Comparison of ENCODE assay signal across 25 mouse cellular contexts in the genomic region with DNA sequence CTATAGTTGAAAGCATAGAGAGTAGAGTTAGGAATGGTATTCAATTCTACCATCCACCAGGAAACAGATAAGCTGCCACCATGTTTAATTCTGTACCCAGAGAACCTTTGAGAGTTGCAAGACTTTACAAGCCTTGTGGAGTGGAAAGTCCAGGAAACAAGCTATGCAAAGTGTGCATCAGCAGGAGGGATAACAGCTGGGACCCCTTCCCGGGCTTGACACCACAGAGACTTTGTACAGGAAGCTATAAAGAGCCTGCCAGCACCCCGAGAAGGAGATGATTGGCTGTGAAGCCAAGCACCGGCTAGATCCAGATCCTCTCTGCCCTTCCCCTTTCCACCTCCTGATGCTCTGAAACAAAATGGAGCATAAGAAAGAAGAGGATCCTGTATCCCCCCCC.
"Had no signal": no experiment of that assay in that cellular context is flagged by ENCODE, and none has a peak within 500 bp of the region (broad histone marks: within the 10 kb centered on the region; RNA-seq: fewer than 3 reads in every experiment).

No protein-coding gene starts in this region.

- H3K4me1 ChIP-seq: kidney, embryonic 15.5 days had no signal

- ATAC-seq: hindbrain, embryonic 16.5 days; inflammation-experienced regulatory T-cells, adult 6 months; intestine, embryonic 15.5 days; intestine, postnatal 0 days; liver, embryonic 12.5 days had no signal

- H3K4me3 ChIP-seq: gastrocnemius, adult 2 months; heart, adult 2 months; heart, embryonic 12.5 days; hindbrain, embryonic 10.5 days; hindbrain, embryonic 12.5 days; intestine, embryonic 15.5 days; kidney, embryonic 15.5 days; layer of hippocampus, adult 2 months; limb, embryonic 13.5 days; limb, embryonic 15.5 days; liver, embryonic 12.5 days had no signal

- DNase-seq: gastrocnemius, adult 2 months; gastrocnemius, postnatal 10 days; gastrocnemius, postnatal 25 days; heart, adult 2 months; heart, postnatal 10 days; heart, postnatal 4 days; kidney, adult 18-20 months; kidney, postnatal 14 days; kidney, postnatal 36 days; layer of hippocampus, postnatal 36 days; left cerebral cortex, postnatal 4 days had no signal

- H3K27ac ChIP-seq: gastrocnemius, adult 2 months; heart, adult 2 months; hindbrain, embryonic 10.5 days; hindbrain, embryonic 12.5 days; hindbrain, embryonic 14.5 days; intestine, embryonic 15.5 days; kidney, embryonic 15.5 days; layer of hippocampus, adult 2 months; limb, embryonic 13.5 days; limb, embryonic 15.5 days; liver, embryonic 12.5 days; liver, embryonic 14.5 days had no signal

- H3K4me2 ChIP-seq: heart, embryonic 12.5 days; hindbrain, embryonic 12.5 days; hindbrain, embryonic 14.5 days; intestine, embryonic 15.5 days; kidney, embryonic 15.5 days; limb, embryonic 13.5 days; limb, embryonic 15.5 days; liver, embryonic 12.5 days had no signal

- H3K36me3 ChIP-seq: heart, embryonic 12.5 days; hindbrain, embryonic 10.5 days; hindbrain, embryonic 12.5 days; intestine, embryonic 15.5 days; kidney, embryonic 15.5 days; limb, embryonic 13.5 days; limb, embryonic 15.5 days; liver, embryonic 12.5 days had no signal

- H3K9me3 ChIP-seq: heart, embryonic 12.5 days; hindbrain, embryonic 10.5 days; hindbrain, embryonic 12.5 days; intestine, embryonic 15.5 days; kidney, embryonic 15.5 days; limb, embryonic 13.5 days; limb, embryonic 15.5 days; liver, embryonic 12.5 days had no signal

- H3K27me3 ChIP-seq: heart, embryonic 12.5 days; hindbrain, embryonic 12.5 days; intestine, embryonic 15.5 days; kidney, embryonic 15.5 days; limb, embryonic 13.5 days; limb, embryonic 15.5 days; liver, embryonic 12.5 days had no signal

- H3K9ac ChIP-seq: heart, embryonic 12.5 days; hindbrain, embryonic 12.5 days; hindbrain, embryonic 14.5 days; intestine, embryonic 15.5 days; kidney, embryonic 15.5 days; limb, embryonic 13.5 days; limb, embryonic 15.5 days; liver, embryonic 12.5 days; liver, embryonic 14.5 days had no signal
